Mouse (Mus musculus): Measurements from ENCODE around the gene 4933405L10Rik.
A peak's percentile ranks its signal among the peaks of the same experiment; 100 is the strongest.

Gene 4933405L10Rik

DNA sequence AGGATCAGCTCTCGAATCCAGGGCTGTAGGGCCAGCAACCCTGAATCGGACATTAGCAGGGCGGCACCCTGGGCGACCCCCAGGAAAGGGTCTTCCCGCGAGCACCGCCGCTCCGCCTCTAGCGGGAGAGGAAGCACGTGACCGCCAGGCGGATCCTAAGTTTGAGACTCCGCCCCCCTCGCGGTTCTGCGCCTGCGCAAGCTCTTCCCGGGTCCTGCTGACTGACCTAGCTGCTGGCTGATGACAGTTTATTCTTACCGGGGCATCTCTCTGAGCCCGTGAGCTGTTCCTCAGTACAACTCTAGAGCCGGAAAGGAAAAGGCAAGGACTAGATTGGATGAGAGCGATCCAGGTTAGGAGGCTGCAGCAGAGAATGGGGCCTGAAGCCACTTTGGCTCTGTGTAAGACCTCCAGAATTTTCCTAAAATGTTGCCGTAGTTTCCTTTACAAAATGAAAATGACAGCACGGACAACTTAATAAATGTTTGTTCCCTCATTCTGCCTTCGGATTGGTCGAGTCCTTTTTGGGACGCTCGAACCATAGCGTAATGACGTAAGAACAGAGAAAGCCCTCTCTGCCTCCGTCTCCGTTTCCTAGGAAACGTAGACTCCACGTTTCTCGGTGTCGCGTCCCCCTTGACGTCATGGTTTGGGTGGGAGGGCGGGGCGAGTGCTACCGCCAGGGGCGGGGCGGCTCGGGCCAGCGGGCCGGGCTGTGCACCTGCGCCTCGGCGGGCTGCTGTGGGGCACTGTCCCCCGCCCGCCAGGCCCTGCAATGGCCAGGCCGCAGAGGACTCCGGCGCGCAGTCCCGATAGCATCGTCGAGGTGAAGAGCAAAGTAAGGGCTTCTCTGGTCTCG, 6.3 kb upstream of the 4933405L10Rik start, which contains the start of the genes Acd and Pard6a:
Gene Acd (minus strand): TSS at position 137 of the 859 bp plus-strand sequence.
Gene Pard6a (plus strand): TSS at position 183 of the 859 bp plus-strand sequence.
- peak; percentile 95 for DNase-seq

DNA sequence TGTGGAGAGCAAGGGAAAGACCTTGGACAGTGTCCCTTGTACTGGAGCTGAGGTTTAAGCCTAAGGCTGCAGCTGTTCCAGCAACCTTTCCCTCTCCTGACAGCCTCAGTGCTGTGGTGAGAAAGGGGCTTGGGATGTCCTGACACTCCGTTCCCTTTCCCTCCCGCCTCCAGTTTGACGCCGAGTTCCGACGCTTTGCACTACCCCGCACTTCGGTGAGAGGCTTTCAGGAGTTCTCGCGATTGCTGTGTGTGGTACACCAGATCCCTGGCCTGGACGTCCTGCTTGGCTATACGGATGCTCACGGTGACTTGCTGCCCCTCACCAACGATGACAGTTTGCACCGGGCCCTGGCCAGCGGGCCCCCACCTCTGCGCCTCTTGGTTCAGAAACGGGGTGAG, 5.5 kb upstream of the 4933405L10Rik start:
- DNase-seq, result no peak

DNA sequence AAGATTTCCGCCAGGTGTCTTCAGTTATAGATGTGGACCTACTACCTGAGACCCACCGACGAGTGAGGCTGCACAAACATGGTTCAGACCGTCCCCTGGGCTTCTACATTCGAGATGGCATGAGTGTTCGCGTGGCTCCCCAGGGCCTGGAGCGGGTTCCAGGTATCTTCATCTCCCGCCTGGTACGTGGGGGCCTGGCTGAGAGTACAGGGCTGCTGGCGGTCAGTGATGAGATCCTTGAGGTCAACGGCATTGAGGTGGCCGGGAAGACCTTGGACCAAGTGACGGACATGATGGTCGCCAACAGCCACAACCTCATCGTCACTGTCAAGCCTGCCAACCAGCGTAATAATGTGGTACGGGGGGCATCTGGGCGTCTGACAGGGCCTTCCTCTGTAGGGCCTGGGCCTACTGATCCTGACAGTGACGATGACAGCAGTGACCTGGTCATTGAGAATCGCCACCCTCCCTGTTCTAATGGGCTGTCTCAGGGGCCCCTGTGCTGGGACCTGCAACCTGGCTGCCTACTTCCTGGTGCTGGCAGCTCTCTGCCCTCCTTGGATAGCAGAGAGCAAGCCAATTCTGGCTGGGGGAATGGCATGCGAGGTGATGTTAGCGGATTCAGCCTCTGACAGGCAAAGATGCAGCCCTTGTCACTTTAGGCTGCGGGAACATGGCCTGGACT, 4.6 kb upstream of the 4933405L10Rik start:
- no peak for DNase-seq

DNA sequence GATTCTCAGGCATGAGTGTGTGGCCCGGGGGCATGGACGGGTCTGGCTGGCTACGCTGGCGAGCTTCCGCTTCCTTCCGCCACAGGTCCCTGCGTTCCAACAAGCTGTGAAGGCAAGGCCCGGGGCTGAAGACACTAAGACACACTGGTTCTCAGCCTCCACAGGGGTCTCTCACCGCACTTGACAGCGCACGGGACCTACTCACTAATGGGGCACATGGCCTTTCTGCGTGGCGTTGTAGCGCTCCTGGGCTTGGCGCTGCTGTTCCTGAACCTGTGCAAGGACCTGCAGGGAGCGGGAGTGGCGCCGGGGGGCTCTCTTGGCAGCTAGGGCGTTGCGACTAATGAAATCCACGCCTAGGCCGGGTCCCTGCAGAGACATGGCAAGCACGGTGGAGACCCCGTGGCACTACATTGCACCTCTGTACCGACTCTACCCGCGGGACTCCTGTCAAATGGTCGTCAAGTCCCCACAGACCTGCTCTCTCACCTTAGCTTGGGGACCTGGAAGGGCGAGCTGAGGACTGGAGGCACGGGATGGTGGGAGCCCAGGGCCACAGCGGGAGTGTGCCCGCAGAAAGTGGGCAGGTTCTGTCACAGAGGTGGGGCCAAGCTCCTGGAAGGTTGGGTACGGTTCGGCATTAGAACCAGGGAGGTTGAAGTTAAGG, 3.2 kb upstream of the 4933405L10Rik start:
- DNase-seq, result no peak

DNA sequence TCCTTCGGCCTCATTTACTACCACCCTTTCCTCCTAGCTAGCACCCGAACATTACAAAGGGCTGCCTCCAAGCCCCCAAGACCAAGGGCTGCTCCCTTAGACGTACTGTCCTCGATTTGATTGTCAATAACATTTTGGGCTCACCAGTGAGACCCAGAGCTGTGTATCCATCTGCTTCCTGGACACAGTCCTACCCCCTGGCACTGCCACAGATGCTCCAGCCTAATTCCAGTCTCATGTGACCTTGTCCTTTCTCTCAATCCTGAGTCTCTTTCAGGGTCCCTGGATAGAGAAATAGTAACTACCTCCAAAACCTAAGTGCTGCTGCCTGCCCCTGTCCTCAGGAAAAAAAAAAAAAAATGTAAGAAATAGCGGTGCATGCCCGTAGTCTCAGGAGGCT, 2.5 kb upstream of the 4933405L10Rik start:
- no peak for DNase-seq

DNA sequence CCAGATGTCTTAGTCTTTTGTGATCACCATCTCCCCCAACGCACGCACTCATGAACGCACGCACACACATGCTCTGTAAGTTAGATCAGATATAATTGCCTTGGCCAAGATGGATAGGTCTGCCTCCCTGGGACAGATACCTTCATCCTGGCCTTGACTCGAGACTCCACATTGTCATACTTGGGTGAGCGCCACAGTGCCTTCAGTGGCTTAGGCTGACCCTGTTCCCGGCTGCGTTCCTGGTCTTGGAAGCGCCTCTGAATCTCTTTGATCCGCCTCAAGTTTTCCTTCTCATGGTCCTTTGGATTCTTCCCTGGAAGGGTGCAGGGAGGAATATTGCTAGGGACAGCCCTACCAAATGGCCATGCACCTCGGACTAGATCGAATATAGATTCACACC, 1.0 kb upstream of the 4933405L10Rik start:
- DNase-seq, result no peak

DNA sequence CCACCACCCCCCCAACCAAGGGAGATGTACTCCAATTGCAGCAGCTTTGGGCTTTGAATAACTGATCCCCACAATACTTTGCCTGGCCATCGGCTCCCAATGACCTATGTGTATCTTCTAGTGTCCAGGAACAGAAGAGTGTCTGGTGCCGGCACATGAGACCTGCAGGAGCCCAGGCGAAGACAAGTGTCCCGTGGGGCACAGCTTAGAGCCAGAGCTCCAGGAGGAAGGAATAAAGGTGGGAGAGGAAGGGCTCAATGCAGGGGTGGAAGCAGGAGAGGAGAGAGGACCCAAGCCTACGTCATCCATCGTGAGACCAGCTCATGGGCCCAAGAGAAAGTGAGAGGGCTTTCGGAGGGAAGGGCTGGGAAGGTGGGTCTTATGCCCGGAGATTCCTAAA, 1.2 kb downstream of the 4933405L10Rik start:
- DNase-seq, result no peak

DNA sequence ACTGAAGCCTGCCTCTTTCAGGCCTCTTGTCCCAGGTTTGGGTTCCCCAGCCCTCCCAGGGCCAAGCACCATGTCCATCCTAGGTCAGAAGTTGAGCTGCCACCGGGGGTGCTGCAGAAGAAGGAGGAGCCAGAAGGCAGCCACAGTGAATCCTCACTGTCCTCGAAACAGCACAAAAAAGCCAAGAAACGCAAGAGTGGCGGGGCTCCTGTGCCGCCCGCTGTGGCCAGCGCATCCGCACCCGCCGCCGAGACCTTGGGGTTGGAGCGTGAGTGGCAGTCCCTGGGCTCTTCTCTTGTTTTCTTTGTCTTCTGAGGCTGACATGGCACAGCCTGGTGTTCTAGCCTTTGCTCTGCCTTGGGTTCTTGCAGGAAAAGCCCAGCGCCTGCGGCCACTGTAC, 1.9 kb downstream of the 4933405L10Rik start:
- DNase-seq, result no peak

DNA sequence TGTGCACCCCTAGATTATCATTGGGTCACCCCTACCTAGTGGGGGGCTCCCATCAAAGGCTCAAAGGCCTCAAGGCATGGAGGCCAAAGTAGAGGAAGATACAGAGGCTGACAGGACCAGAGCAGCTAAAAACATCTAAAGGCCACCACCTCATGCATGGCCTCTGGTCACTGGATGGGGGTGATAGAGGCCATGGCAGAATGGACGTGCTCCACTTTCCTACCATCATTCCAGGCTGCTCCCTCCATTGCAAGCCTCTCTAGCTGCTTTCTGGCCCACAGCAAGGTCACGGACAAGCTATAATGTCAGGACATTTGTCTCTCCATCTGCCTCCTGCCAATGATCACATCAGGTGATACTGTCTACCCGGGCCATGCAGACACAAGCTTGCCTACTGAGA, 4.8 kb downstream of the 4933405L10Rik start:
- no peak for DNase-seq

DNA sequence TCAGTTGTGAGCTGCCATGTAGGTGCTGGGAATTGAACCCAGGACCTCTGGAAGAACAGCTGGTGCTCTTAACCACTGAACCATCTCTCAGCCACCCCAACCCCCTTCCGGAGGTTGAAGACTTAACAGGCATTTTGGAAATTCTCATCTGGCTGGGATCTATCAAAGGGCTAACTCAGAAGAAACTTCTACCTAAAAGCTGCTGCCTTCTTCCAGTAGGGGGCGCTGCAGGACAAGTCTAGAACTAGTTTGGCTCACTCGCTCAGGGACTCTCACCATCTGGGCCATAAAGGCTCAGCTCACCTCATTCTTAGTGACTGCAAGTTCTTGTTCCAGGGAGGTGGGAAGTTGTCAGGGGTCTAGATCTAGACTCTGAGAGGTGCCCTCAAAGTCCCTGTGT, 6.7 kb downstream of the 4933405L10Rik start:
- peak; percentile 89 for DNase-seq

DNA sequence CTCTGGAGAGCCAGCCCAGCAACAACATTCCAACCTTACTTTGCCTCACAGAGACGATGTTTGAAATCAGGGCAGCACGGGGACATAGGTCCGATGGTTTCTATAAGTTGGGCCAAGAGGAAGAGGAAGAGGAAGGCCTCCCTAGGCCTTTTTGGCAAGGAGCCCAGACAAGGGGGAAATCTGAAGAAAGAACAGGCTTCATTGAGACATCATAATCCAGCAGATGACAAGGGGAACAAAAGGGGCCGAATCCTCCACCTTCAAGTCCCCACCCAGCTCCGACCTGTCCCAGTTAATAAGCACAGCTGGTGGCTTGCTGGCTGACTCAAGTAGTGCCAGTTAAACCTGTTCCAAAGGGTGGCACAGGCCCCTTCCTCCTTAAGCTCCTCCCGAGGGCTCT, 7.6 kb downstream of the 4933405L10Rik start:
- DNase-seq, result no peak

DNA sequence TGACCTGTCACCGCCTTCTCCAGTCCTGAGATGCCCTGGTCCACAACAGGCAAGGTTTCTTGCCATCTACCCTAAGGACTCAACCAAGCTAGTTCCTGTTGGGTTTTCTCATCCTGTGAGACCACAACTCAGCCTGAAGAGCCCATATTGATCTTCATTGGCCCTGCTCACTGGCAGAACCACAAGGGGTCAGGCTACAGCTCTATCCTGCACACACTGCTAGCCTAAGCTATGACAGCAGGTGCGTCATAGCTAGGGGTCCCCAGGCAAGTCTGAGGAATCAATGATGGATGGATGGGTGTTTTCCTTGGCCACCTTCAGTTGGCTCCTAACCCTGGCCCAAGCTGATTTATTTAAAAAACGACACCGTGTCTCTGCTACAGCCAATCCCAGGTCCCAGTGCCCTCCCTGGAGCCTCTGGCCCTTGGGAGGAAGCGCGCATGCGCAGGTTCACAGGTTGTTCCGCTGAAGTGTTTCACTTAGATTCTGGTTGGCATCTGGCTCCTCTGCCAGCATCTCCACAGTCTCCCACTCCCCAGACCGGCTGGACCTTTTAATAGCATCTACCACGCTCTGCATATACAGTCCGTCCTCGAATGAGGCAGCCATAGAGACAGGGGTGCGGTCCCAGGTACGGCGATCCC, 9.0 kb downstream of the 4933405L10Rik start:
- DNase-seq, result no peak

DNA sequence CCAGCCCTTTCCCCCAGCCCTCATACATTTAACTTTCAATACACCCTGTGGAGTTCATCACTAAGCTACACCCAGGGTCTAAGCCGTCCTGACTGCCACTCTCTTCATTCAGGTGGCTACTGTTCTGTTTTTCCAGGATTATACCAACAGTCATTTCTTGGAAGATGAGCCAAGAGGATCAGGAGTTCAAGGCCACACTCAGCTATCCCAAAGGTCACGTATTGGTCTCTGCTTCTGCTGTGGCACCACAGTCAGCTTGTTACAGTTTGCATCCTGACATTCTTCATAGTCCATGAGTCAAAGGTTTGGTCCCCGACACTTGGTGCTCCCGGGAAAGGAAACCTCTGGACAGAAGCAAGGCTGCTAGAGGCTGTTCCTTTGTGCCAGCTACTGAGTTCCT, 12.2 kb downstream of the 4933405L10Rik start:
- DNase-seq, result no peak

DNA sequence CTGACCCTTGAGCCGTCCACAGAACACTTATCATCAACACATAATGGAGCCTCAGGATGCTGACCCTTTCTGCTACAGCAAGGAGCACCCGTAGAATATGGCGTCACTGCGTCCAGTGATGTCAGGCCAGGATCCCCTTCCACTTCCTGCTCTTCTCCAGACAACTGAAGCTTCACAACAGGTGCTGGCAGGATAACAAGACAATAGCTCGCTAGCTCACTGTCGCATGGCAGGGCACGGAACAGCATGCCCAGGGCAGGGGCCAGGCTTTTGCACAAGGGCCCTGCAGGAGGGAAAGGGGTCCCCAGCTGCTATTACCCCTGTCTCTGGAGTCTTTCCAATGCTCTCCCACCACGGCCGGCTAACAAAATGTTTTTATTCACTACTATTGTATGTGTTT, 15.4 kb downstream of the 4933405L10Rik start:
- no peak for DNase-seq

DNA sequence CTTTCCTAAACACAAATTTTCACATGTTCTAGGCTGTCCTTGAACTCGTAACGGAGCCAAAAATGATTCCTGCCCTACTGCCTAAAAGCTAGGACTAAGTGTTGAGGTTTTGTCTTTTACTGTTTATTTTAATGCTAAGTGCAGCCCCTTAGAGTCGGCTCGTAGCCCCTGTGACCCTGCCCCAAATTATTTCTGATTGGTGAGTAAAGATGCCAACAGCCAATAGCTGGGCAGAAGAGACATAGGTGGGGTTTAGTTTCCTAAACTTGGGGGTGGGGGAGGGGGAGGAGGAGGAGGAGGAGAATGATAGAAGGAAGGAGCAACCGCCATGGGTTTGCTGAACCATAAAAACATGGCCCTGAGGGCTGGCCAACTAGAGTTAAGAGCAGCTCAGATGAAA, 18.3 kb downstream of the 4933405L10Rik start:
- DNase-seq, result no peak

DNA sequence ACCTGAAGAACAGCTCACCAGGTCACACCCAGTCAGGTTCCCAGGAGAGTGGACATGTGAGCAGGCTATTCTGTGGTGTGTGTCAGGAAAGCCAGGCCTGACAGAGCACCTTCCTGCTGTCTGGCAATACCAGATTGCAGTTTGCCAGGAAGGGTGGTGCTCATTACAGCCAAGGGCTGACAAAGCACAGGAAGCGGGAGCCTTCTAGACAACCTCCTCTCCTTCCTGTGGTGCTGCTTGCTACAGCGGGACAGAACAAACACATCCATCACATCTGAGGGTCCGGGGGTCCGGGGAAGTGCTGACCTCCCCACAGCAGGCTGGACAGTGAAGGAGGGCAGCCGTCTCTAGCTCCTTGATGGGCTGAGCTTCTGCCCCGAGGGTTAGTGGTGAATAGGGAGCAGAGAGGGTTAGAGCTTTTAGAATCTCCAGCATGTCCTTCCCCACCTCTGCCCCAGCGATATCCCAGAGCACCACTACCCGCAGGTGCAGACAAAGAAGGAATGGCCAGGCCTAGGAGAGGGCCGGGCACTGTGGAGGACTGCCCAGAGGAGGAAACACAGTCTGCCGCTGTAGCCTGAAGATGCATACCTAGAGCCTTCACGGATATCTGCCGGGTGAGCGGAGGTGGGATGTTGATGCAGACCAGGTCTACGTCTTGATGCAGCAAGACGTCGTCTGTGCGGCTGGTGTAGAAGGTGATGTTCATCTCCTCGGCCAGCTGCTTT, 20.1 kb downstream of the 4933405L10Rik start:
- no peak for DNase-seq

DNA sequence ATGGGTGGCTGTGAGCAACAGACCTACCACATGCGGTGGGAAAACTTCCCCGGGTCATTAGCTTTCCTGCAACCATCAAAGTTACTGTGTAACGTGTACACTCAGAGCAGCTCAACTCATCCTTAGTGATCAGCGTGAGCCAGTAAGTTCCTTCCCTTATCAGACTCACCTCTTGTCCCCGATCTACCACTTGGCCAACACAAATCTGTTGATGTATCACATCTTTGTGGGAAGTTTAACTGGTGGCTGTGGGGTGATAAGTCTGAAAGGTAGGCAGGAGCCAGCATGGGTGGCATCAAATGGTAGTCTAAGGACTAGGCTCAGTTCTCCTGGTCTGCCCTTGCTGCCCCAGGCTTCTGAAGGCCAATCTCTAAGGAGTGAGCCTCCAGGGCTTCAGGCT, 24.7 kb downstream of the 4933405L10Rik start:
- no peak for DNase-seq

DNA sequence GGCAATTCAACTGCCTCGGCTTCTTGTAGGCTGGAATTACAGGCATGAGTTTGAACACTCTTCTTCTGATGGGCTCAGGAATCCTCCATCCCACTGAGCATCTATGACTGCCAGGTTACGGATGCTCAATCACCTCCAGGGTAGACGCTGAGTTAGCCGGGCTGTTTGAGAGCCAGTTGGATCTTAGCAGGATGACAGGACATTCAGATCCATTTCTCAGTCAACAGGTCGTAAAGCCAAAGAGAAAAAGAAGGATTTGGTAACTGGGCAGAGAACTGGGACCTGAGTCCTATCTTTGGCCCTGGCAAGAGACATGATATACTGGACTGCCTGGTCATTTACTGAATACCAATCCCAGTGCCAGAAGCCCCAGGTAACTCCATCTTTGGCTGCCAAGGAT, 31.8 kb downstream of the 4933405L10Rik start:
- no peak for DNase-seq

DNA sequence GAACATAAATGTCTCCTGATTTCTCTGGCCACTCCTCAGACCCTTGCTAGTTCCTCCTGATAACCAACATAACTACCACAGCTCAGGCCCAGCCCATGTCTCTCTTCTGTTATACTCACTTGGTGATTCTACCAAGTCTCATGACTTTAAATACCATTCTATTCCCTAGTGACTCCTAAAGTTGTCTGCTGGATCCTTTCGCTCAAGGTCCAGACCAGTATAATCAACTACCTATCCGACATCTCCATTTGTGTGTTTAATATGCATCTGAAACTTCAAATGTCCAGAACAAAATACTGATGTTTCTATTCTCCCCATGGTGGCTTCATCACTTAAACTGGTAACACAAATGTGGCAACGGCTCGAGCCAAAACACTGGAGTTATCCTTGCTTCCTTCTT, 35.8 kb downstream of the 4933405L10Rik start:
- DNase-seq, result no peak

DNA sequence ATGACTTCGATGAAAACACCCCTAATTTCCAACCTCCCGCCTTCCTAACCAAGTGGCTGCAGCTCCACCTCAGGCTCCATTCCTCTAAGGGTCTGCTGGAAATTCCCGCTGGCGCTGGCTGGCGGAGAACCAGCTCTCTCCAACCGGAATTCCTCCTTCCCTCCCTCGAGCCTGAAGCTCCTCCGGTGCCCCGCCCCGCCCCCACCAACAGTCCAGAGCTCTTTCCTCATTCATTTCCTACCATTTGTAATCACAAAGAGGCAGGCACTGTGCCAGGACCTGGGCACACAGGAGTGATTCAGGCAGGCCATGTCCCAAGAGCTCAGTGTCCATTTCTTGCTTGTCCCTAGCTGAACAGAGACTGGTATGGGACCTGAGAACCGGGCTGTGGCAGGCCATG, 43.2 kb downstream of the 4933405L10Rik start:
- DNase-seq, result peak; percentile 61

DNA sequence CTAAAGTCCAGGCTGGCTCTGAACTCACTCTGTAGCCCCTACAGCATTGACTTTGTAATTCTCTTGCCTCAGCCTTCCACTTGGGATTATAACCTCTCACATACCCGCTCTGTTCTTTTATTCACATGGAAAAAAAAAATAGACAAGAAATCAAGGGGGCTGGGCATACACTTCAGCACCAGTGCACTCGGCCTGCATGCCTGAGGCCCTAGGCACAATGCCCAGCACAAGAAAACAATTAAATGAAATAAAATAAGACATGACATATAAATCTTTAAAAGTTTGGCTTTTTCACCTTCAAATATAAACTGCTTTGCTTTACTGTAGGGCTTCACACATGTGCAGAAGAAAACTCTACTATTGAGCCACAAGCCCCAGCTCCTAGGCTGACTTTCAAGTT, 46.5 kb downstream of the 4933405L10Rik start:
- no peak for DNase-seq

DNA sequence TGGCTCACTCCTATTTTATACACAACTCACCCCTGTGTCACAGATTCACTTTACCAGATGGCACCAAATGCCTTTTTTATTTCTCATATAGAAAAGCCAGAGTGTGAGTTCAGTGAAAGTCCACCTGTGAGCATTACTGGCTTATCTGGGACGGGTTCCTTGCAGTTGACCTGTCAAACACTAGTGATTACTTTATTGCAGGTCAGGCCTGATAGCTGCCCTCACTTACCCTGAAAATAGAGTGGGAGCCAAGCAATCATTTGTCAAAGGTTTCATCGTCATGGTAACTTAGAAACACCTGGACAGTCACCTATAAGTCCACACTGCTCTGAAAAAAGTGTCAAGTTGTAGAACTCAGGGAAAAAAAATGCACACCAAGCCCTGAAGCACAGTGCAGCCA, 47.2 kb downstream of the 4933405L10Rik start:
- no peak for DNase-seq

Measured in right cerebral cortex, postnatal 14 days (tissue).